Mouse (Mus musculus): ENCODE results near the gene Ric3.

The Ric3 gene

GRCm38 (mm10) chr7:109001971-109002370 lies 81.2 kb downstream of the Ric3 start:
- no peak for DNase-seq (ENCODE audit: low spot score in 2 of 2)

- DNase-seq (ENCODE audit: low spot score in 2 of 2), result peak in 1 of 2 experiments; percentile 66
Observed at GRCm38 (mm10) chr7:109000315-109000954, 82.7 kb downstream of the Ric3 start.

- DNase-seq (ENCODE audit: low spot score in 2 of 2), result no peak
Observed at GRCm38 (mm10) chr7:108996156-108996555, 87.0 kb downstream of the Ric3 start.

GRCm38 (mm10) chr7:108993881-108994291 lies 89.2 kb downstream of the Ric3 start:
- DNase-seq (ENCODE audit: low spot score in 2 of 2), result no peak

GRCm38 (mm10) chr7:108993230-108993629 lies 89.9 kb downstream of the Ric3 start:
- DNase-seq (ENCODE audit: low spot score in 2 of 2), result no peak

- peak; percentile 69 to 87 for DNase-seq (ENCODE audit: low spot score in 2 of 2)
Observed at GRCm38 (mm10) chr7:108991207-108991606, 91.9 kb downstream of the Ric3 start.

- no peak for DNase-seq (ENCODE audit: low spot score in 2 of 2)
Observed at GRCm38 (mm10) chr7:108985934-108986708, 97.0 kb downstream of the Ric3 start.

Data from left cerebral cortex, adult 9 months (tissue).